Mouse (Mus musculus) cerebellum, postnatal 4 days (tissue): ENCODE measurements around the gene Tnfsf9.

Source experiments
- DNase-seq, 2 experiments: peaks; one replicate each; pipeline ENCODE4 v3.0.0; 2022; ENCODE audit warnings: low spot score in 2 of 2, mixed read lengths in 1 of 2

Tnfsf9 gene

GRCm38 (mm10) chr17:57105181-57106034, at the start of gene Tnfsf9:
Tnfsf9 (plus strand) TSS chr17:57105325.
- DNase-seq, result peak in 1 of 2 experiments; percentile 22

- no peak for DNase-seq
Observed at GRCm38 (mm10) chr17:57056246-57056645, 48.9 kb upstream of the Tnfsf9 start.

- peak in 1 of 2 experiments; percentile 34 for DNase-seq
Observed at GRCm38 (mm10) chr17:57058891-57059485, 46.1 kb upstream of the Tnfsf9 start, which contains the start of gene Crb3. Crb3 (plus strand) TSS chr17:57059105.

- DNase-seq, result peak; percentile 65 to 76
Observed at GRCm38 (mm10) chr17:57059486-57059977, 45.6 kb upstream of the Tnfsf9 start, which contains the start of gene Slc25a23. Slc25a23 (minus strand) TSS chr17:57059863.

GRCm38 (mm10) chr17:57060231-57060801, 44.8 kb upstream of the Tnfsf9 start:
- peak; percentile 80 to 91 for DNase-seq

GRCm38 (mm10) chr17:57061069-57061468, 44.1 kb upstream of the Tnfsf9 start:
- DNase-seq, result no peak

GRCm38 (mm10) chr17:57062011-57062521, 43.1 kb upstream of the Tnfsf9 start:
- no peak for DNase-seq

GRCm38 (mm10) chr17:57062548-57062947, 42.6 kb upstream of the Tnfsf9 start:
- DNase-seq, result no peak

- DNase-seq, result no peak
Observed at GRCm38 (mm10) chr17:57063031-57063430, 42.1 kb upstream of the Tnfsf9 start.

GRCm38 (mm10) chr17:57066908-57067307, 38.2 kb upstream of the Tnfsf9 start:
- no peak for DNase-seq

- DNase-seq, result no peak
Observed at GRCm38 (mm10) chr17:57070272-57070671, 34.9 kb upstream of the Tnfsf9 start.

- DNase-seq, result no peak
Observed at GRCm38 (mm10) chr17:57070699-57071098, 34.4 kb upstream of the Tnfsf9 start.

- no peak for DNase-seq
Observed at GRCm38 (mm10) chr17:57076916-57077315, 28.2 kb upstream of the Tnfsf9 start.

GRCm38 (mm10) chr17:57078336-57078735, 26.8 kb upstream of the Tnfsf9 start, which contains the start of gene Dennd1c:
Dennd1c (minus strand) TSS chr17:57078514.
- DNase-seq, result no peak

GRCm38 (mm10) chr17:57079919-57080318, 25.2 kb upstream of the Tnfsf9 start:
- no peak for DNase-seq

GRCm38 (mm10) chr17:57081234-57081842, 23.8 kb upstream of the Tnfsf9 start:
- DNase-seq, result no peak

- no peak for DNase-seq
Observed at GRCm38 (mm10) chr17:57082481-57082880, 22.6 kb upstream of the Tnfsf9 start.

- DNase-seq, result peak in 1 of 2 experiments; percentile 46
Observed at GRCm38 (mm10) chr17:57085970-57086757, 19.0 kb upstream of the Tnfsf9 start.

GRCm38 (mm10) chr17:57087049-57087832, 17.9 kb upstream of the Tnfsf9 start, which contains the start of gene Tubb4a:
Tubb4a (minus strand) TSS chr17:57087782.
- peak; percentile 52 to 71 for DNase-seq

GRCm38 (mm10) chr17:57094222-57094621, 10.9 kb upstream of the Tnfsf9 start:
- DNase-seq, result no peak
